Mouse (Mus musculus) adrenal gland (tissue): Measurements from ENCODE around the gene Fign.

Experiments used
- intact Hi-C: fragments of 180-260 bp; cut with DNase I; formaldehyde crosslinking; loops from one replicate; pipeline ENCODE4 v1.15.1; 2025

The Fign gene

DNA sequence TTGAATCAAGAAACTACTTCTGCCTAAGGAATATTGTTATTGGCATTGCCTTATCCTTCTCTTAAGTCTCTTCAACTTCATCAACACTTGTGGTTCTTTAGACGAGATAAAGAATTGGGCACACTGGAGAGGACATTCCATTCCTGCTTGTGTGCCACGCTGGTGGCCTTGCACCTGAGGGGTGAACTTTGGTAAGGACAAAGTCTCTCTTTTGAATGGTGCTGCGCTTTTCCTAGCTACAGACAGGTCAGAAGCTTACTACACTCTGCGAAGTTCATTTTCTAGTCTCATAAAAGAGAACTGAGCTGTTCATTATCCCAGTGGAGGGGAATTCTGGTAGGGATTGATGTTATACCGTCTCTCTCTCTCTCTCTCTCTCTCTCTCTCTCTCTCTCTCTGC lies 38.4 kb downstream of the Fign start:
- intact Hi-C loops: no loop called here

GRCm38 (mm10) chr2:64048142-64048541 lies 49.7 kb downstream of the Fign start:
- intact Hi-C loops: no loop called here

DNA sequence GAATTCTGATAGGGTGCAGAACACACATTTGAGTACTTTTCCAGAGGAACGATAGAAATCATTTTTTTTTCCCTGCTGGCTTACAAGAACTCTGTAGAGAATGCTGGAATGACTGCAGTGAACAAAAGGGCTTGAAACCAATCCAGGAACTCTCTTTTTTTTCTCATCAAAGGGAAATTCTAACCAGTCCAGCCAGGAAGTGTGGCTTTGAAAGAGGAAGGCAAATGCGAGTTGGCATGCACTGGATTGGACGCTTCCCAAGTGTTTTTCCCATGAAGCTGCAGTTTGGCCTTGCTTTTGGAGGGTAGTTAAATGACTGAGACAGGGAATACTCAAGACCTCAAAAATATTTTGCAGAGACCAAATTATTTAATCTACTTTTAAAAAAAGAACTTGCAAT lies 54.7 kb downstream of the Fign start:
- intact Hi-C loops: no loop called here

DNA sequence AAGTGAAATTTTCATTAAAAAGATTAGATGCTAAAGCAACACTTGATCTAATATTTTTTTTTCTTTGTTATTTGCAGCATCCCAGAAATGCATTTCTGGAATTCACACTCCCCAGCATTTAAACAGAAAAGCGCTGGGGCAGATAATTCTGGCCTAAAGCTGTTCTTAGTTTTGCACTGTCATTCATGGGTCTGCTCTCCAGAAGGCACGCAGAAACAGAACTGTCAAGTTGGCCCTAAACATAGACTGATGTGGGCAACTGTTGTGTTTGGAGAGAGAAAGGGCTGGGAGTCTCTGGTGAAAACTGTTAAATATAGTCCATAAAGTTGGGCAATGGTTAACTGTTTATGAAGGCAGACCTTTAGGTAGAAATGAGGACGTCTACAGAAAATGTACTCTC lies 62.4 kb downstream of the Fign start:
- intact Hi-C loops: no loop called here

DNA sequence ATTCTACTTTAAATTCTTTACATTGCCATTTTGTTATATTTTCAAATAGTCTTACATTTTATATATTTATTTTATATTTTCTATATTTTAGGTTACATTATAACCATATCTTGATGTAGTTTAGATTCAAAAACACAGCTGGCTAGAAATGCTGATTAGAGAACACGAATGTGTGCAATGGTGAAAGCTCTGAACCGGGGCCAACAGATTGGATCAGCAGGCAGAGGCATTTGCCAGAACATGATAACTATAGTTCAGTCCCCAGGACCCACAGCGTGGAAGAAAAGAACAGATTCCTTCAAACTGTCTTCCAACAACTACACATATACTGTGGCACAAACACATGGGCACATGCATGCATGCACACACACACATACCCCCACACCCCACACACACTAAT lies 64.0 kb downstream of the Fign start:
- intact Hi-C loops: no loop called here

GRCm38 (mm10) chr2:64025961-64026360 lies 71.9 kb downstream of the Fign start:
- intact Hi-C loops: no loop called here

DNA sequence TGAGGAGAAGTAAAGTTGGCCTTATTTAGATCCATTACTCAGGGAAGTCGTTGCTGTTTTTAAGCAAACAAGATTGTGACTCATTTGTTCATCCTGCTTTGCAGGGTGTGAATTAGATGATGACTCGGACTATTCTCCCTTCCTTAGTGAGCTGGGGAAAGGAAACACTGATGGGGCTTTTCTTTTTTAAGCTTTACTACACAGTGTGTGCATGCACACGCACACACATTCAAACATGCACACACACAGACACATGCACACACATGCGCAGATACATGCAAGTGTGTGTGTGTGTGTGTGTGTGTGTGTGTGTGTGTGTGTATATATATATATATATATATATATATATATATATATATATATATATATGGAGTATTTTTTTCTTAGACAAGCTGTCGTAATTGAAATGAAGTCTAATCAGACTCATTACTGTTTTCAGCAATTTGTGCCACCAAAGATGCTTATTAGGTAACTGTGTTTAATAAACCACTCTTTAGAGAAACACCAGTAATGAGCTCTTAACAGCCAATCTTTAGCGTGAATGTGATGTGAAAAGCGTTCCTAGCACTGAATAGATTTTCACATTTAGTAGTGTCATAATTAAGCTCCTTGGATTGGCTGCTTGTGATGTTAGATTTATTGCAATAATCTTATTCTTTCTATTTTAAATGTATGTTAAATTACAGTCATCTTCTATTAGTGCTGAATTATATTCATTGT lies 103.4 kb downstream of the Fign start:
- intact Hi-C loops: no loop called here

- intact Hi-C loops: no loop called here
Observed at GRCm38 (mm10) chr2:63985426-63985825, 112.4 kb downstream of the Fign start.

- intact Hi-C loops: no loop called here
Observed at GRCm38 (mm10) chr2:63982351-63982751, 115.5 kb downstream of the Fign start.

GRCm38 (mm10) chr2:63981449-63981848 lies 116.4 kb downstream of the Fign start:
- intact Hi-C loops: no loop called here

DNA sequence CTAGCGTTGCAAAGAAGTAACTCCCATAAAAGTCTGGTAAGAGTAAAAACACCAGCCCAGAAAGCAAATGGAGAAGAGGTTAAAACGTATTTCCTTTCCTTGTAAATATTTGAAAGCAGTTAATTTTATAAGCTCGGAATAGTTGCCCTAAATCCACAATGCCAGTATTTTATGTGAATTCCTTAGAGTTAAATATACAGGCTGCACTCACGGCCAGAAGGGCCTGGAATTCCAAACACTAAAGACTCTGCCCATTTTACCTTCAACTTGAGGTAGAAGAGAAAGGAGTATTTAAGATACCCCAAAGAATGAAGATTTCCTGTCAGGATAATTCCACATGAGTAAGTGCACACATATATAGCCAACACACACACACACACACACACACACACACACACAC lies 128.2 kb downstream of the Fign start:
- intact Hi-C loops: no loop called here

GRCm38 (mm10) chr2:63931041-63931440 lies 166.8 kb downstream of the Fign start:
- intact Hi-C loops: no loop called here

DNA sequence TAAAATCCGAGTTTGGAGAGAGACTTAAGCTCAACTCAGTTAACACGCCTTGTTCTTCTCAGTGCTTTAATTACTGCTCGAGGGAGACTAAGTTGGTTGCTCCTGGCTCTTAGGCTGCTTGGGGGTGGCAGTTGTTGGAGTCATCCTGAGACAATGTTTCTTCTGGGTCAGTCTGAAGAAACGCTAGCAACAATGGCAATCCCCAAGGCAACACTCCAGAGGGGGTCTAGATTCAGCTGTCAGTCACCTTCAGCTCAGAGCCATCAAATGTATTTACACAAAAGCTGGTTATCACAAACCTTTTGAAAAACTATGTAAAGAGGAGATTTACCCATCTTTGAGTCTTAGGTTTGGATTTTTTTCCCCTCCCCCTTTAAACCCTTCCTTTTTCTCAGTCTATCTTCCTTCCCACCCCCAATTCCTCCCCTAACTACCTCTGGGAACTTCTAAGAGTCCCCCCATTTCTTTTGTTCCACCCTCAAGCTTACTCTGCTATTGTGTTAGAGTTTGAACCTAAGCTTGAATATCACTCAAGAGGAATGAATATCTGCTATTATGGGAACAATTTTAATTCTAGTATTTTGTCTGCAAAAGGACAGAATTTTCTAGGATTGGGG lies 171.2 kb downstream of the Fign start:
- intact Hi-C loops: no loop called here

GRCm38 (mm10) chr2:63925721-63926235 lies 172.1 kb downstream of the Fign start:
- intact Hi-C loops: no loop called here
